Mouse (Mus musculus): Measurements from ENCODE around the gene Raph1. TPM values are rescaled to one million over a fixed set of nuclear protein-coding genes. Genes with fewer than 3 reads are reported as not detected.
A peak's percentile ranks its signal among the peaks of the same experiment; 100 is the strongest.

Gene Raph1
- polyA plus RNA-seq, 1 experiment from 2014 or later, result 38.4 TPM

DNA sequence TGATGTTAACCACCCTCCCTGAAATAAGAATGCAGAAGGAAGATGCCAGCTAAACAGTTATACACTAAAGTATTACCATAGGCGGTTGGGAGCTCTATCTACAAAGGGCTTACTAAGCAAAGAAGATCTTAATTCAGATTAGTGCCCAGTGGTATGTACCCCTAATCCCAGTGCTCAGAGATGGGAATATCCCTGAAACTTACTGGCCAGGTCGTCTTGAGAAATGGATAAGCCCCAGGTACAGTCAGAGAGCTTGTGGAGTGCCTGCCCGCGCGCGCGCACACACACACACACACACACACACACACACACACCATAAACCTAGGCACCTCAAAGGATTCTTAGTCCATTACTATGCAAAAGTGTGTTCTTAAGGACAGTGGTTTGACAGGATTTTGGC, 2.8 kb upstream of the Raph1 start:
- no peak overlapping the region for H3K4me3 ChIP-seq (ENCODE audit: low read depth, low read length)
- no peaks in the 10 kb centered on the region for H3K9me3 ChIP-seq (ENCODE audit: control insufficient read depth, low read length)
- no peak overlapping the region for H3K4me2 ChIP-seq (replicated peaks; ENCODE audit: low read depth, low read length)
- no peaks in the 10 kb centered on the region for H3K27me3 ChIP-seq (ENCODE audit: control insufficient read depth, insufficient read depth, low read length)
- ATAC-seq (ENCODE audit: low FRiP score), result no peak
- no peak overlapping the region for H3K27ac ChIP-seq (ENCODE audit: low read depth, low read length)
- DNase-seq (ENCODE audit: low spot score), result no peak
- WGBS, result 88% methylated on average over 7 of the region's 7 CpGs
- H3K9ac ChIP-seq (ENCODE audit: low read depth, low read length), result no peak overlapping the region
- H3K4me1 ChIP-seq (replicated peaks; ENCODE audit: control insufficient read depth, insufficient read depth, low read length), result no peaks in the 10 kb centered on the region
- H3K36me3 ChIP-seq (ENCODE audit: control insufficient read depth, insufficient read depth, low read length), result no peaks in the 10 kb centered on the region

DNA sequence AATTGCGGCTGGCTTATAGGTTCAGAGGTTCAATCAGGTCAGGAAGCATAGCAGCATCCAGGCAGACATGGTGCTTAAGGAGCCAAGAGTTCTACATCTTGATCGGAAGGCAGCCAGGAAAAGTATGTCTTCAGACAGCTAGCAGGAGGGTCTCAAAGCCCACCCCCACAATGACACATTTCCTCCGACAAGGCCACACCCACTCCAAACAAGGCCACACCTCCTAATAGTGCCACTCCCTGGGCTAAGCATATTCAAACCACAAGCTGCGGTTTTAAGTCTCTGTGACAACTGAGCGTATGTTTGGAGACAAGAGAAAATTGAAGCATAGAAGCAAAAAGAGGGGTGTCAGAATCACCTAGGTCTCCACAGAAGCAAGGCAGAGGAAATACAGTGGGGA, 2.3 kb upstream of the Raph1 start:
- H3K4me2 ChIP-seq (replicated peaks; ENCODE audit: low read depth, low read length), result no peak overlapping the region
- H3K9ac ChIP-seq (ENCODE audit: low read depth, low read length), result no peak overlapping the region
- no peaks in the 10 kb centered on the region for H3K4me1 ChIP-seq (replicated peaks; ENCODE audit: control insufficient read depth, insufficient read depth, low read length)
- no peak overlapping the region for H3K27ac ChIP-seq (ENCODE audit: low read depth, low read length)
- no peak for ATAC-seq (ENCODE audit: low FRiP score)
- H3K36me3 ChIP-seq (ENCODE audit: control insufficient read depth, insufficient read depth, low read length), result no peaks in the 10 kb centered on the region
- no peak for DNase-seq (ENCODE audit: low spot score)
- no peak overlapping the region for H3K4me3 ChIP-seq (ENCODE audit: low read depth, low read length)
- WGBS, result 65% methylated on average over 5 of the region's 5 CpGs
- H3K27me3 ChIP-seq (ENCODE audit: control insufficient read depth, insufficient read depth, low read length), result no peaks in the 10 kb centered on the region
- H3K9me3 ChIP-seq (ENCODE audit: control insufficient read depth, low read length), result no peaks in the 10 kb centered on the region

DNA sequence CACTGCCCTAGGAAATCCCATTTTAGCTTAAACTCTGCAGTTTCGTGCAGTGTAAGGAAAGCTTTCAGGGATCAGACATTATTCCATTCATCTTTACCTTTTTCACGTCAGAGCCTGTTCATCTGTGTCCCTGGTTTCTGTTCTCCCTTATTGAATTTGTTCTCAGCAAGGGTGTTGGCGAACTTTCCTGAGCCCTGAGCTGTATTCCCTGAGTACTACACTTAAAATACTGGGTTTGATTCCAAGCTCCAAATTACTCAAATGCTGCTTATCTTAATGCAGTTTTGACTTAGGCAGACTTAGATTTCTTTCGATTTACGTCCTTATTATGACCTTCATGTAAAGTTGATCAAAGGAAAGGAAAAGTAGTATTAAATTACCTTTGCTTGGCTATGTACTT, 417 bp upstream of the Raph1 start:
- H3K36me3 ChIP-seq (ENCODE audit: control insufficient read depth, insufficient read depth, low read length), result no peaks in the 10 kb centered on the region
- 28% methylated on average over 5 of the region's 5 CpGs for WGBS
- H3K9me3 ChIP-seq (ENCODE audit: control insufficient read depth, low read length), result no peaks in the 10 kb centered on the region
- DNase-seq (ENCODE audit: low spot score) (no peak), ATAC-seq (ENCODE audit: low FRiP score) (no peak)
- no peaks in the 10 kb centered on the region for H3K27me3 ChIP-seq (ENCODE audit: control insufficient read depth, insufficient read depth, low read length)
- H3K4me1 ChIP-seq (replicated peaks; ENCODE audit: control insufficient read depth, insufficient read depth, low read length), result no peaks in the 10 kb centered on the region
- H3K4me2 ChIP-seq (replicated peaks; ENCODE audit: low read depth, low read length), result peak overlapping the region; percentile 55
- H3K4me3 ChIP-seq (ENCODE audit: low read depth, low read length), result peak overlapping the region; percentile 97
- peak overlapping the region; percentile 96 for H3K9ac ChIP-seq (ENCODE audit: low read depth, low read length)
- H3K27ac ChIP-seq (ENCODE audit: low read depth, low read length), result peak overlapping the region; percentile 98

DNA sequence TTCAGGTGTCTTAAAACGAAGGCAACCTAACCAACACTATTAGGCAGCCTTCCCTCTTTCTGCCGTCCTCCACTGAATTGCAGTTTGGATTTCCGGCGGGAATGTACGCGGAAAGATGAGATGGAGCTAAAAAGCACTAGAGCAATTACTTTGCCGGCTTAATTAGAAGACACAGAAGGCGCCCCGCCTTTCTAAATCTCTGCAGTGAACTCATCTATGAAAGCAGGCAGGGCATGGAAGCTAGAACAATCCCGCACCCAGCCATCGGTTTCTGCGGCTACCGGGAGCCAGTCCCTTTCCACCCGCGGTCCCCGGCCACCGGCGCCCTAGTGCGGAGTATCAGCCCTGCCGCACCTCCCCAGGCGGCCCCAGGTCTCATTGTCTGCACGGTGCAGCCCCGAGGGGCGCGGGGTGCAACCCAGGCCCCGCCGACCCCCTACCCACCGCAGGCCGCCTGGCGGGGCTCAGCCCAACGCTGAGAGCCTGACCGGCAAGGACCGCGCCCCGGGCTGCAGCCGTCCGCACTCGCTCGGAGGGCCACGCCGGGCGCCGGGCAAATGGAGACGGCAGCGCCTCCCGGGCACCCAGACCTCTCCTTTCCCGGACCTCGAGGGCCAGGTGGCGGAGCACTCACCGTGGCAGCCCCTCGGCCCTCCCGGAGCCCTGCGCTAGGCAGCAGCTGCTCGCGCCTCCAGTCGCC, 823 bp downstream of the Raph1 start:
- Histone ChIP-seq H3K27me3 (ENCODE audit: control insufficient read depth, insufficient read depth, low read length) (no peaks in the 10 kb centered on the region), H3K36me3 (ENCODE audit: control insufficient read depth, insufficient read depth, low read length) (no peaks in the 10 kb centered on the region), H3K4me2 (replicated peaks; ENCODE audit: low read depth, low read length) (peak overlapping the region; percentile 55), H3K4me3 (ENCODE audit: low read depth, low read length) (peak overlapping the region; percentile 97), H3K27ac (ENCODE audit: low read depth, low read length) (peak overlapping the region; percentile 98), H3K9me3 (ENCODE audit: control insufficient read depth, low read length) (no peaks in the 10 kb centered on the region), H3K4me1 (replicated peaks; ENCODE audit: control insufficient read depth, insufficient read depth, low read length) (no peaks in the 10 kb centered on the region), H3K9ac (ENCODE audit: low read depth, low read length) (peak overlapping the region; percentile 96)
- ATAC-seq (ENCODE audit: low FRiP score) (peak; percentile 80), DNase-seq (ENCODE audit: low spot score) (no peak)
- WGBS, result under 1% methylated on average over 44 of the region's 56 CpGs

DNA sequence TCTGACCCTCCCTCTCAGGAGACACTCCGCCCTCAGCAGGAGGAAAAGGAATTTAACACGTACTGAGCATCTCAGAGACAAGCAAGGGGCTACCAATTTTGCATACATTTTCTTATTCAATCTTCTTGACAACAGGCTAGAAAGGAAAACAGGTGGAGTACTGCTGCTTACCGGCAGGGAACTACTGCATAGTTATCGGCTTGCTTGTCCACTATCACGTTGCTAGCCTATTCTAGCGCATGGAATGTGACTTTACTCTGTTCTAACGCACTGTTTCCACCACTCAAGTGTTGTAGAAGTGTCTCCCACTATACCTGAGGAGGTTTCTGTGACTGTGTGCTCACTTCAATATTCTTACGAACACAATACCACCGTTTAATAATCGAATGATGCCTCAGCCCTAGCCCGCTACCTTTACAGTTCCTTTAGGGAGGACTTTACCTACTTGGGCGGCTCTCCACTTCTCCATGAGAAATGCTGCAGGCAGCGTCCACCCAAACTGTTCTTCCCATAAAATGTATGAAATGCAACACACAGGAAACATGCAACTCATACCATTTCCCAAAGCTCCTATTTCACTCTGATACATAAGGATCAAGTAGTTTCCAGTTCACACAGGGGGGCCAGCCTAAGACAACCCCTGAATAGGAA, 1.5 kb downstream of the Raph1 start:
- 3% methylated on average over 13 of the region's 13 CpGs for WGBS
- no peak for ATAC-seq (ENCODE audit: low FRiP score)

DNA sequence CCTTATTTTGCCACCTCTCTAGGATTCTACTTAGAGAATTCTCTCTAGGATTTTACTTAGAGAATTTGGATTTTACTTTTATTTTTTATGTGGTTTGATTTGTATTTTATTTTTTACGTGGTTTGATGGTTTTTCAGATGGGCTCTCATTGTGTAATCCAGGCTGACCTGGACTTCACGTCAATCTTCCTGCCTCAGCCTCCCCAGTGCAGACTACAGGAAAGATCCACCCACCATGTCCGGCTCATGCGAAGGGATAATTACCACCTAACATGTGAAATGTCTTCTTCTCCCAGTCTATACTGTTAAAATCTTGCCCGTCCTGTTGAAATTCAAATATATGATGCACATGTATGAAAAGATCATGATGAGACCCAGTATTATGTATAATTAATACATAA, 2.2 kb downstream of the Raph1 start:
- Histone ChIP-seq H3K9me3 (ENCODE audit: control insufficient read depth, low read length) (no peaks in the 10 kb centered on the region), H3K9ac (ENCODE audit: low read depth, low read length) (no peak overlapping the region), H3K4me1 (replicated peaks; ENCODE audit: control insufficient read depth, insufficient read depth, low read length) (no peaks in the 10 kb centered on the region), H3K36me3 (ENCODE audit: control insufficient read depth, insufficient read depth, low read length) (no peaks in the 10 kb centered on the region), H3K27me3 (ENCODE audit: control insufficient read depth, insufficient read depth, low read length) (no peaks in the 10 kb centered on the region), H3K4me3 (ENCODE audit: low read depth, low read length) (peak overlapping the region; percentile 97), H3K4me2 (replicated peaks; ENCODE audit: low read depth, low read length) (peak overlapping the region; percentile 55), H3K27ac (ENCODE audit: low read depth, low read length) (no peak overlapping the region)
- DNase-seq (ENCODE audit: low spot score), result no peak
- no peak for ATAC-seq (ENCODE audit: low FRiP score)
- whole genome bisulfite sequencing, result 89% methylated on average over 5 of the region's 5 CpGs

More for the DNA sequence above, 1.5 kb downstream of the Raph1 start:
- H3K4me1 ChIP-seq (replicated peaks; ENCODE audit: control insufficient read depth, insufficient read depth, low read length), result no peaks in the 10 kb centered on the region
- peak overlapping the region; percentile 55 for H3K4me2 ChIP-seq (replicated peaks; ENCODE audit: low read depth, low read length)
- no peaks in the 10 kb centered on the region for H3K27me3 ChIP-seq (ENCODE audit: control insufficient read depth, insufficient read depth, low read length)
- H3K36me3 ChIP-seq (ENCODE audit: control insufficient read depth, insufficient read depth, low read length), result no peaks in the 10 kb centered on the region
- H3K9ac ChIP-seq (ENCODE audit: low read depth, low read length), result peak overlapping the region; percentile 96
- peak overlapping the region; percentile 97 for H3K4me3 ChIP-seq (ENCODE audit: low read depth, low read length)
- H3K27ac ChIP-seq (ENCODE audit: low read depth, low read length), result peak overlapping the region; percentile 98
- DNase-seq (ENCODE audit: low spot score), result peak; percentile 56
- no peaks in the 10 kb centered on the region for H3K9me3 ChIP-seq (ENCODE audit: control insufficient read depth, low read length)

DNA sequence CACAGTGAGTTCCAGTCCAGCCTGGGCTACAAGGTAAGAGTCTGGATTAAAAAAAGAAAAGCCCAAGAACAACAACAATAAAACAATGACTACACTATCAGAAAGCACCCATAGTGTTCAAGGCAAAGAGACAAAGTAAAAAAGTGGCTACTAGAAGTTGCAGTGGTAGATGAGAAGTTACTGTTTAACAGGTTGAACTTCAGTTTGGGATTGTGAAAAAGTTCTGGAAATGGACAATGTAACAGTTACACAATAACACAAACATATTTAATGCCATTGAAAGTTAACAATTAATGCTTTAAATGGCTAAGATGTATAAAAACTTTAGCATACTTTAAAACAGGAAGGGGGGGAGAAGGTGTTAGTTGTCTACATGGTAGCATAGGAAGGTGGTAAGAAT, 3.9 kb downstream of the Raph1 start:
- Histone ChIP-seq H3K27me3 (ENCODE audit: control insufficient read depth, insufficient read depth, low read length) (no peaks in the 10 kb centered on the region), H3K9me3 (ENCODE audit: control insufficient read depth, low read length) (no peaks in the 10 kb centered on the region), H3K4me2 (replicated peaks; ENCODE audit: low read depth, low read length) (no peak overlapping the region), H3K4me3 (ENCODE audit: low read depth, low read length) (no peak overlapping the region), H3K9ac (ENCODE audit: low read depth, low read length) (no peak overlapping the region), H3K27ac (ENCODE audit: low read depth, low read length) (no peak overlapping the region), H3K36me3 (ENCODE audit: control insufficient read depth, insufficient read depth, low read length) (no peaks in the 10 kb centered on the region), H3K4me1 (replicated peaks; ENCODE audit: control insufficient read depth, insufficient read depth, low read length) (no peaks in the 10 kb centered on the region)
- no peak for ATAC-seq (ENCODE audit: low FRiP score)
- DNase-seq (ENCODE audit: low spot score), result no peak

DNA sequence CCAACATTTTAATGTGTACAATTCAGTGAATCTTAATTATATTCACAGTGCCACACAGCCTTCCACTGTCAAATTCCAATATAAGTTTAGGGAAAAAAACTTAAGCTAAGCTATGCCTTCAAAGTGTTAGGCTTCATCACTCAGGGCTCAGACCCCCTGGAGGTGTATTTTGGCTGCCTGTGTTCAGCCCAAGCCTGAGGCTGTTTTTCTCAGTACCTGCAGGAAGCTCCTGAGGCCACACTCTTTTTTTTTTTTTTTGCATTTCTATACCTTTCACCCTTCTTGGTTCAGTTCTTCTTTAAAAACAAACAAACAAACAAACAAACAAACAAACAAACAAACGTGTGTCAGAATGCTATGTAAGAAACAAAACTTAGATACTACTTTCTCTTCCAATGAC, 23.2 kb downstream of the Raph1 start:
- Histone ChIP-seq H3K4me3 (ENCODE audit: low read depth, low read length) (no peak overlapping the region), H3K4me1 (replicated peaks; ENCODE audit: control insufficient read depth, insufficient read depth, low read length) (no peaks in the 10 kb centered on the region), H3K9ac (ENCODE audit: low read depth, low read length) (no peak overlapping the region), H3K4me2 (replicated peaks; ENCODE audit: low read depth, low read length) (no peak overlapping the region), H3K27me3 (ENCODE audit: control insufficient read depth, insufficient read depth, low read length) (no peaks in the 10 kb centered on the region), H3K9me3 (ENCODE audit: control insufficient read depth, low read length) (peaks cover 3% of the 10 kb centered on the region; the same call in 1 of the 2 replicates), H3K36me3 (ENCODE audit: control insufficient read depth, insufficient read depth, low read length) (no peaks in the 10 kb centered on the region), H3K27ac (ENCODE audit: low read depth, low read length) (no peak overlapping the region)
- DNase-seq (ENCODE audit: low spot score), result no peak
- no peak for ATAC-seq (ENCODE audit: low FRiP score)
- 26% methylated on average over 1 of the region's 1 CpGs for WGBS

DNA sequence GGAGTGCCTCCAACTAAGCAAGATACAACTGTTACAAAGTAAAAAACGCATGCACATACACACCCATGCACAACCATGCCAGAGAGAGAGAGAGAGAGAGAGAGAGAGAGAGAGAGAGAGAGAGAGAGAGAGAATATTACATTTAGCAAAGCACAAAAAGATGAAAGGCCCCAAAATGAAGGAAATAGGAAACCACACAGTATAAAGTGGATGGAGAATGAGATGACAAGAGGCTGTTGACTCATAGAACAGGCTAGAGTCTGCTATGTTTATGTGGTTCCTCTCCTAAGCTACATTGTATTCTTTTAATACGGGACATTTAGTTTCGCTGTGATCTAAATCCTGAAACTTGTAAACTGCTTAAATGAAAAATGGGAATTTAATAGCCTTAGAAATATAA, 27.6 kb downstream of the Raph1 start:
- no peak overlapping the region for H3K4me3 ChIP-seq (ENCODE audit: low read depth, low read length)
- H3K9ac ChIP-seq (ENCODE audit: low read depth, low read length), result no peak overlapping the region
- H3K9me3 ChIP-seq (ENCODE audit: control insufficient read depth, low read length), result no peaks in the 10 kb centered on the region
- no peaks in the 10 kb centered on the region for H3K36me3 ChIP-seq (ENCODE audit: control insufficient read depth, insufficient read depth, low read length)
- no peak for DNase-seq (ENCODE audit: low spot score)
- no peak for ATAC-seq (ENCODE audit: low FRiP score)
- 97% methylated on average over 3 of the region's 3 CpGs for WGBS
- no peaks in the 10 kb centered on the region for H3K27me3 ChIP-seq (ENCODE audit: control insufficient read depth, insufficient read depth, low read length)
- no peaks in the 10 kb centered on the region for H3K4me1 ChIP-seq (replicated peaks; ENCODE audit: control insufficient read depth, insufficient read depth, low read length)
- H3K27ac ChIP-seq (ENCODE audit: low read depth, low read length), result no peak overlapping the region
- no peak overlapping the region for H3K4me2 ChIP-seq (replicated peaks; ENCODE audit: low read depth, low read length)
